Mouse (Mus musculus): ENCODE measurements around the gene Gtf2h4.

Gtf2h4 gene

GRCm38 (mm10) chr17:35673416-35674035 lies at the start of gene Gtf2h4:
TSS of gene Gtf2h4 (minus strand) at chr17:35673739.
- DNase-seq: peak; percentile 84 to 90

- DNase-seq: peak; percentile 37 to 59
These were observed 48.1 kb upstream of the Gtf2h4 start for GRCm38 (mm10) chr17:35721676-35722075.

GRCm38 (mm10) chr17:35720340-35720727 lies 46.8 kb upstream of the Gtf2h4 start:
- peak; percentile 66 to 71 for DNase-seq

GRCm38 (mm10) chr17:35719616-35720339 lies 46.2 kb upstream of the Gtf2h4 start:
- DNase-seq: no peak

GRCm38 (mm10) chr17:35717080-35717479 lies 43.5 kb upstream of the Gtf2h4 start:
- DNase-seq: no peak

GRCm38 (mm10) chr17:35716114-35716513 lies 42.6 kb upstream of the Gtf2h4 start:
- no peak for DNase-seq

- peak; percentile 65 to 78 for DNase-seq
These were observed 37.3 kb upstream of the Gtf2h4 start for GRCm38 (mm10) chr17:35710705-35711347.

GRCm38 (mm10) chr17:35708611-35709010 lies 35.1 kb upstream of the Gtf2h4 start:
- no peak for DNase-seq

- peak in 1 of 2 experiments; percentile 24 for DNase-seq
These were observed 34.4 kb upstream of the Gtf2h4 start for GRCm38 (mm10) chr17:35707929-35708328.

GRCm38 (mm10) chr17:35705836-35706235 lies 32.3 kb upstream of the Gtf2h4 start:
- peak; percentile 77 to 83 for DNase-seq

- peak; percentile 77 to 87 for DNase-seq
These were observed 31.3 kb upstream of the Gtf2h4 start, which contains the start of gene Ddr1 for GRCm38 (mm10) chr17:35704621-35705464. TSS of gene Ddr1 (minus strand) at chr17:35704621.

GRCm38 (mm10) chr17:35703751-35704271 lies 30.3 kb upstream of the Gtf2h4 start:
- peak; percentile 68 to 78 for DNase-seq

- no peak for DNase-seq
These were observed 29.5 kb upstream of the Gtf2h4 start for GRCm38 (mm10) chr17:35703065-35703464.

- no peak for DNase-seq
These were observed 29.1 kb upstream of the Gtf2h4 start for GRCm38 (mm10) chr17:35702605-35703004.

GRCm38 (mm10) chr17:35701978-35702461 lies 28.5 kb upstream of the Gtf2h4 start:
- DNase-seq: peak; percentile 78 to 88

GRCm38 (mm10) chr17:35701203-35701977 lies 27.9 kb upstream of the Gtf2h4 start:
- peak; percentile 51 to 66 for DNase-seq

- DNase-seq: peak; percentile 86 to 91
These were observed 26.9 kb upstream of the Gtf2h4 start for GRCm38 (mm10) chr17:35700371-35700961.

GRCm38 (mm10) chr17:35699919-35700318 lies 26.4 kb upstream of the Gtf2h4 start:
- DNase-seq: peak; percentile 84 to 92

GRCm38 (mm10) chr17:35698501-35698883 lies 25.0 kb upstream of the Gtf2h4 start:
- DNase-seq: no peak

- peak; percentile 54 to 69 for DNase-seq
These were observed 24.4 kb upstream of the Gtf2h4 start for GRCm38 (mm10) chr17:35697759-35698500.
